Mouse (Mus musculus): ENCODE results near the gene Xylt1. TPM values are rescaled to one million over a fixed set of nuclear protein-coding genes. Genes with fewer than 3 reads are reported as not detected.

Xylt1 gene
- polyA plus RNA-seq, 1 experiment: 16.4 TPM

- H3K4me1 ChIP-seq (ENCODE audit: control insufficient read depth, insufficient read depth, low read length): no peaks in the 10 kb centered on the region
- TF ChIP-seq CTCF (IDR thresholded peaks at IDR 0.05; ENCODE audit: control insufficient read depth, insufficient read depth, low read length): no peak
- TF ChIP-seq POLR2A (IDR thresholded peaks at IDR 0.05; ENCODE audit: borderline replicate concordance, control insufficient read depth, low read depth, low read length): no peak
- WGBS: 76% methylated on average over 3 of the region's 3 CpGs
- H3K4me3 ChIP-seq (replicated peaks; ENCODE audit: control insufficient read depth, low read depth, low read length): no peak overlapping the region
- no peak overlapping the region for H3K27ac ChIP-seq (ENCODE audit: control insufficient read depth, insufficient read depth, low read depth, low read length, poor library complexity)
Measured at GRCm38 (mm10) chr7:117628791-117629190, 248.0 kb downstream of the Xylt1 start.

- Histone ChIP-seq H3K4me1 (ENCODE audit: control insufficient read depth, insufficient read depth, low read length) (no peaks in the 10 kb centered on the region), H3K27ac (ENCODE audit: control insufficient read depth, insufficient read depth, low read depth, low read length, poor library complexity) (no peak overlapping the region), H3K4me3 (replicated peaks; ENCODE audit: control insufficient read depth, low read depth, low read length) (no peak overlapping the region)
- 81% methylated on average over 5 of the region's 5 CpGs for WGBS
- TF ChIP-seq CTCF (IDR thresholded peaks at IDR 0.05; ENCODE audit: control insufficient read depth, insufficient read depth, low read length) (peak; percentile 80), POLR2A (IDR thresholded peaks at IDR 0.05; ENCODE audit: borderline replicate concordance, control insufficient read depth, low read depth, low read length) (no peak)
Measured at GRCm38 (mm10) chr7:117630657-117631056, 249.9 kb downstream of the Xylt1 start.

- 23% methylated on average over 4 of the region's 4 CpGs for WGBS
- no peak overlapping the region for H3K27ac ChIP-seq (ENCODE audit: control insufficient read depth, insufficient read depth, low read depth, low read length, poor library complexity)
Measured at GRCm38 (mm10) chr7:117635584-117635983, 254.8 kb downstream of the Xylt1 start.

GRCm38 (mm10) chr7:117636713-117637112, 255.9 kb downstream of the Xylt1 start:
- WGBS: 82% methylated on average over 3 of the region's 3 CpGs
- TF ChIP-seq CTCF (IDR thresholded peaks at IDR 0.05; ENCODE audit: control insufficient read depth, insufficient read depth, low read length) (no peak), POLR2A (IDR thresholded peaks at IDR 0.05; ENCODE audit: borderline replicate concordance, control insufficient read depth, low read depth, low read length) (no peak)
- Histone ChIP-seq H3K4me3 (replicated peaks; ENCODE audit: control insufficient read depth, low read depth, low read length) (no peak overlapping the region), H3K27ac (ENCODE audit: control insufficient read depth, insufficient read depth, low read depth, low read length, poor library complexity) (no peak overlapping the region), H3K4me1 (ENCODE audit: control insufficient read depth, insufficient read depth, low read length) (no peaks in the 10 kb centered on the region; the same call in 1 of the 2 replicates)

More at GRCm38 (mm10) chr7:117635584-117635983, 254.8 kb downstream of the Xylt1 start:
- TF ChIP-seq CTCF (IDR thresholded peaks at IDR 0.05; ENCODE audit: control insufficient read depth, insufficient read depth, low read length): no peak
- TF ChIP-seq POLR2A (IDR thresholded peaks at IDR 0.05; ENCODE audit: borderline replicate concordance, control insufficient read depth, low read depth, low read length): no peak
- no peaks in the 10 kb centered on the region for H3K4me1 ChIP-seq (ENCODE audit: control insufficient read depth, insufficient read depth, low read length)
- H3K4me3 ChIP-seq (replicated peaks; ENCODE audit: control insufficient read depth, low read depth, low read length): no peak overlapping the region

- Histone ChIP-seq H3K27ac (ENCODE audit: control insufficient read depth, insufficient read depth, low read depth, low read length, poor library complexity) (no peak overlapping the region), H3K4me3 (replicated peaks; ENCODE audit: control insufficient read depth, low read depth, low read length) (no peak overlapping the region), H3K4me1 (ENCODE audit: control insufficient read depth, insufficient read depth, low read length) (no peaks in the 10 kb centered on the region; the same call in 1 of the 2 replicates)
- WGBS: 85% methylated on average over 2 of the region's 2 CpGs
- no peak for TF ChIP-seq POLR2A (IDR thresholded peaks at IDR 0.05; ENCODE audit: borderline replicate concordance, control insufficient read depth, low read depth, low read length)
- TF ChIP-seq CTCF (IDR thresholded peaks at IDR 0.05; ENCODE audit: control insufficient read depth, insufficient read depth, low read length): no peak
Measured at GRCm38 (mm10) chr7:117637997-117638396, 257.2 kb downstream of the Xylt1 start.

- no peak overlapping the region for H3K27ac ChIP-seq (ENCODE audit: control insufficient read depth, insufficient read depth, low read depth, low read length, poor library complexity)
- no peaks in the 10 kb centered on the region for H3K4me1 ChIP-seq (ENCODE audit: control insufficient read depth, insufficient read depth, low read length)
- 72% methylated on average over 1 of the region's 1 CpGs for WGBS
- TF ChIP-seq CTCF (IDR thresholded peaks at IDR 0.05; ENCODE audit: control insufficient read depth, insufficient read depth, low read length) (no peak), POLR2A (IDR thresholded peaks at IDR 0.05; ENCODE audit: borderline replicate concordance, control insufficient read depth, low read depth, low read length) (no peak)
- no peak overlapping the region for H3K4me3 ChIP-seq (replicated peaks; ENCODE audit: control insufficient read depth, low read depth, low read length)
Measured at GRCm38 (mm10) chr7:117652637-117653036, 271.9 kb downstream of the Xylt1 start.

- TF ChIP-seq CTCF (IDR thresholded peaks at IDR 0.05; ENCODE audit: control insufficient read depth, insufficient read depth, low read length): no peak
- no peak overlapping the region for H3K4me3 ChIP-seq (replicated peaks; ENCODE audit: control insufficient read depth, low read depth, low read length)
- no peak overlapping the region for H3K27ac ChIP-seq (ENCODE audit: control insufficient read depth, insufficient read depth, low read depth, low read length, poor library complexity)
- WGBS: 91% methylated on average over 5 of the region's 5 CpGs
- H3K4me1 ChIP-seq (ENCODE audit: control insufficient read depth, insufficient read depth, low read length): no peaks in the 10 kb centered on the region
Measured at GRCm38 (mm10) chr7:117655732-117656131, 275.0 kb downstream of the Xylt1 start.

- 93% methylated on average over 4 of the region's 4 CpGs for WGBS
- Histone ChIP-seq H3K4me3 (replicated peaks; ENCODE audit: control insufficient read depth, low read depth, low read length) (no peak overlapping the region), H3K27ac (ENCODE audit: control insufficient read depth, insufficient read depth, low read depth, low read length, poor library complexity) (no peak overlapping the region), H3K4me1 (ENCODE audit: control insufficient read depth, insufficient read depth, low read length) (no peaks in the 10 kb centered on the region)
- TF ChIP-seq CTCF (IDR thresholded peaks at IDR 0.05; ENCODE audit: control insufficient read depth, insufficient read depth, low read length) (no peak), POLR2A (IDR thresholded peaks at IDR 0.05; ENCODE audit: borderline replicate concordance, control insufficient read depth, low read depth, low read length) (no peak)
Measured at GRCm38 (mm10) chr7:117658180-117658579, 277.4 kb downstream of the Xylt1 start.

GRCm38 (mm10) chr7:117658739-117659138, 278.0 kb downstream of the Xylt1 start:
- H3K4me3 ChIP-seq (replicated peaks; ENCODE audit: control insufficient read depth, low read depth, low read length): no peak overlapping the region
- TF ChIP-seq CTCF (IDR thresholded peaks at IDR 0.05; ENCODE audit: control insufficient read depth, insufficient read depth, low read length) (no peak), POLR2A (IDR thresholded peaks at IDR 0.05; ENCODE audit: borderline replicate concordance, control insufficient read depth, low read depth, low read length) (no peak)
- WGBS: 73% methylated on average over 4 of the region's 4 CpGs
- H3K4me1 ChIP-seq (ENCODE audit: control insufficient read depth, insufficient read depth, low read length): no peaks in the 10 kb centered on the region
- H3K27ac ChIP-seq (ENCODE audit: control insufficient read depth, insufficient read depth, low read depth, low read length, poor library complexity): no peak overlapping the region
